Mouse (Mus musculus) megakaryocyte progenitor cell, adult 5-6 weeks (primary cell): ENCODE data around the gene Snx30. TPM values are rescaled to one million over a fixed set of nuclear protein-coding genes. Genes with fewer than 3 reads are reported as not detected.

Experiments
- ATAC-seq: replicated peaks from 2 replicates; pipeline ENCODE4 v1.8.0; 2016; ENCODE audit warnings: mild to moderate bottlenecking, moderate TSS enrichment, inconsistent platforms; ENCODE audit not compliant: poor library complexity
- total RNA-seq, 2 experiments: library from RNA; stranded (forward) in 1 of 2; stranded (reverse) in 1 of 2; fragments of 157-497, 149-512 nt in 1 of 2; fragments of 200-1000 nt in 1 of 2; gene quantifications; 2 replicates each; pipeline versions ENCODE4 v1.2.3 to v1.2.4; 2015 to 2017

Snx30 gene
- total RNA-seq, 2 experiments from 2014 or later: 13.0 to 17.9 TPM

- peak; percentile 29; the same call in 1 of the 2 replicates for ATAC-seq
These were observed 12.0 kb upstream of the Snx30 start for GRCm38 (mm10) chr4:59793626-59794025.

- ATAC-seq: peak; percentile 35; the same call in 1 of the 2 replicates
These were observed 11.5 kb upstream of the Snx30 start for GRCm38 (mm10) chr4:59794116-59794515.

DNA sequence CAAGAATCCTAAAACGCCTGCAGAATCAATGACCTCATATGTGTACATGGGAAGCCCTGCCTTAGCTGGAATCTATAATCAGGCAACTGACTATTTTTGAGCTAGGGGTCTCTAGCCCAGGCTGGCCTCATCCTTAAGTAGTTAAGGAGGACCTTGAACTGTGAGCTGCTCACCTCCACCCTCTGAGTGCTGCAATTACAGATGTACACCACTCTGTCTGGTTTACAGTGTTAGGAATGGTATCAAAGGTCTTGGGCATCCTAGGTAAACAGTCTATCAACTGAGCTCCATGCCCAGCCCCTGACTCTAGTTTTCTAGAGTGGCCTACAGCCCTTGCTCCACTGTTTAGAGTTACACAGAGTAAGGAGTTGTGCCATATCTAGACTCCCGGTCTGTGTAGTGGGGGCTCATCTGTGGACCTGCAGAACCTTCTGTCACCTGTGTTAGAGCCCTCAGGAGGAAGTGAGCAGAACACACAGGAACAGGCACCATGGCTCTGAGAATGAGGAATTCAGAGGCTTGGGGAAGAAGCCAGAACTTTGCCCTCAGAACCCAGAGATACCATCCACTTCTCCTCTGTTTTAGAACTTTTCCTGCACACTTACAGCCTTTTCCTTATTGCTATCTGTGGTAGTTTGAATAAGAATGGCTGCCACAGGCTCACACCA lies 9.7 kb upstream of the Snx30 start:
- ATAC-seq: peak; percentile 38

- no peak for ATAC-seq
These were observed 5.5 kb upstream of the Snx30 start for GRCm38 (mm10) chr4:59800181-59800580.

DNA sequence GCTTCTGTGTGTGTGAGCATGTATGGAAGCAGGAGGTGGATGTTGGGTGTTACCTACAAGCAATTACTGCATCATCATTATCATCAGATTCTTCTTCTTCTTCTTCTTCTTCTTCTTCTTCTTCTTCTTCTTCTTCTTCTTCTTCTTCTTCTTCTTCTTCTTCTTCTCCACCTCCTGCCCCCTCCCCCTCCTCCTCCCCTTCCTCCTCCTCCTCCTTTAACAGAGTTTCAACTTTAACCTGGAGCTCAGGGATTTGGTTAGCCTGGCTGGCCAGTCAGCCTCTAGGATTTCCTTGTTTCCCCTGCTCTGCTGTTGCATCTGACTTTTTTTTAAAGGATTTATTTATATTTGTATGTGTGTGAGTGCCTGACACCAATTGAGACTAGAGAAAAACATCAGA lies 4.2 kb upstream of the Snx30 start, which contains the start of gene Inip:
Inip (minus strand) TSS at position 101 of the 400 bp plus-strand sequence.
- no peak for ATAC-seq

DNA sequence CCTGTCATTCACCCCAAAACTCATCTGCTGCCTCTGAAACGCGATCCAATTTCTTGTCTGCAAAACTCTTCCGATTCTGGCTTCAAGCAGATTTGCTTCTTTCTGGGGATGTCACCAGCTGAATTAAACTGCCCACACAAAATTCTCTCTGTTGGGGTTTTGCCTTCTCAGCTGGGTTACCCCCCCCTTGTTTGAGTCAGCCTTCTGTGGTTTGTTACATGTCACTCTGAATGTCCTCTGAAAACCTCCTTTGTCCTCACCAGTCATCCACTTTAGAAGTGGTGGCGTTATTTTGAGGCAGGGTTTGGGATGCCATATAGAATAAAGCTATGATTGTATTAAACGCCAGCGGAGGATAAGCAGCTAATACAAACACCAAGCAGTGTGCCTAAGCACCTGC lies 3.5 kb upstream of the Snx30 start:
- ATAC-seq: no peak

- ATAC-seq: peak; percentile 68
These were observed 2.8 kb upstream of the Snx30 start for GRCm38 (mm10) chr4:59802792-59803191.

GRCm38 (mm10) chr4:59803358-59803757 lies 2.3 kb upstream of the Snx30 start:
- ATAC-seq: peak; percentile 43

- no peak for ATAC-seq
These were observed 886 bp upstream of the Snx30 start for GRCm38 (mm10) chr4:59804754-59805153.

DNA sequence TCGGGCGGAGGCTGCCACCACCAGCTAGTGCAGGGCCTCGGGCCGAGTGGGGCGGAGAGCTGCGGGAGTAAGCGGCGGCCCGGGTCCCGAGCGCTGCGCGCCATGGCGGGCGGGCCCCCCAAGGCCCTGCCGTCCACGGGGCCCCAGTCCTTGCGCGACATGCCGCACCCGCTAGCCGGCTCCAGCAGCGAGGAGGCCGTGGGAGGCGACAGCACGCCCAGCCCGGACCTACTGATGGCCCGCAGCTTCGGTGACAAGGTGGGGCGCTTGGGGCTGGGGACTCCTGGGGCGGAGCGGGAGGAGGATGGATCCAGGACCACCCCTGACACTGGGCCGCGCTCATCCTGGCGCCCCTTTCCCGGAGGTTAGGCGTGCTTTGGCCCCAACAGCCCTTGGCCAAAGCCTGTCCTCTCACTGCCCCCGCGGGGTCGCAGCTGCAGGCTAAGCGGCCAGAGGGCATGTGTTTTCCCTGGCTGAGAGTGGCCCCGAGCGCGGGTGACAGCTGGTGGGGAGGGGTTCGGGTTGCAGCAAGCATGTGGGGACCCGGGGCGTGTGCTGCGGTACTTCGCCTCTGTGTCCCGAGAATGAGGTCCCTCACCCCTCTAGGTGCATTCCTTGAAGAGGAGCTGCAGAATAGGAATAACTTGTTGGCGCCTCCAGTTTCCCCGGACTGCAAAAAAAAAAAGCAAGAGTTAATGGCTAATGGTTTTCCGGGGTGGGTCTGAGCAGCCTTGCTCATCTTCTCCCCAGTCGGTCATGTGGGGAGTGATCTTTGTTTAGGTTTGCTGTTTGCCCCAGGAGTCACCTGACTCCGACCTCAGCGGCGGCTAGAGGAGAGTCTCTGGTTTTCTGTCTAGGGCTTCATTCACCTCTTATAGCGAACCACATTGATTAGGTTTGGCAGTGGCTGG lies 583 bp downstream of the Snx30 start:
- ATAC-seq: peak; percentile 9

DNA sequence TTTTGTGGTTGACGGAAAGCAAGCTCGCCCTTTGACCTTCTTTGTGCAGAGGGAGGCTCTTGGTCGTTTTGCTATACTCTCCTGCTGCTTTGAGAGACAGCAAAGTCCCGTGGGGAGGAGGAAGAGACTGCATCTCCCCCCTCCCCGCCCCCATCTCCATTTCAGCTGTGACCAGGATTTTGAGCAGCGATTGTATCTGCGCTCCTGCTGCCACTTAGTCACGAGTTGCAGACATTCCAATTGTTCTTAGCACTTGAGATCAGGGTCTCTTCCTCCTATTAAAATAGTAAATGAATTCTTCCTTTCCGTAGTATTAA lies 1.2 kb downstream of the Snx30 start:
- ATAC-seq: no peak

- ATAC-seq: no peak
These were observed 1.9 kb downstream of the Snx30 start for GRCm38 (mm10) chr4:59807521-59807920.

DNA sequence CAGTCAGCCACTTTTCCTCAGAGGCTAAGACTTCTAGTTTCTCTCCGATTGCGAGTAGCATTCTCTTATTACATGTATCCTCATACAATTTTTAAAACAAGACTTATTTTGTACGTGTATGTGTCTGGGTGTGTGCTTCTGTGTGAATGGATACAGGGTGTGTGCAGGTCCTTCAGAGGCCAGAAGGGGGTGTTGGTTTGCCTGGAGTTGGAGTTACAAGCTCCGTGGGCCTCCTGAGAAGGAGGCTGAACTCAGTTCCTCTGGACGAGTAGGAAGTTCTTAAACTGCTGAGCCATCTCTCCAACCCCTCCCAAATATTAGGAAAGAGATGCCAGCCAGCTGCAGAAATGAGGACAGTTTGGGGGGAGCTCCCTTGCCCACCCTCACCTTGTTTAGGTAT lies 2.8 kb downstream of the Snx30 start:
- ATAC-seq: peak; percentile 67

DNA sequence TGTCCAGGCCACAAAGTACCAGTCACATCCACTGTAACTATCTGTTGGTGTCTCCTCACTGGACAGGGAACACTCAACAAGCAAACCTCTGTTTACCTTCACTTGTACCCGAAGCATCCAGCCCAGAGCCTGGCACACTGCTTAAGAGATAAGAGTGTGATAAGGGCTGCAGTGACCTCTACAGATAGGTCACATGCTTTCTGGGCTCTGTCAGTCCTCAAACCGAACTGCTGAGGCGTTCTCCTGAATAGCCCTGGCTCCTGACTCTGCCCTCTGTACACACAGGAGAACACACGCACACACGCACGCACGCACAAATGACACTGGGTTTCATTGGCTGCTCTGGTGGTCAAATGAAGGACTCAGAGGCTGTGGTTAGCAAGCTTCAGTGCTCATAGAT lies 8.5 kb downstream of the Snx30 start:
- ATAC-seq: peak; percentile 29; the same call in 1 of the 2 replicates

GRCm38 (mm10) chr4:59815121-59815810 lies 9.6 kb downstream of the Snx30 start:
- peak; percentile 56 for ATAC-seq

DNA sequence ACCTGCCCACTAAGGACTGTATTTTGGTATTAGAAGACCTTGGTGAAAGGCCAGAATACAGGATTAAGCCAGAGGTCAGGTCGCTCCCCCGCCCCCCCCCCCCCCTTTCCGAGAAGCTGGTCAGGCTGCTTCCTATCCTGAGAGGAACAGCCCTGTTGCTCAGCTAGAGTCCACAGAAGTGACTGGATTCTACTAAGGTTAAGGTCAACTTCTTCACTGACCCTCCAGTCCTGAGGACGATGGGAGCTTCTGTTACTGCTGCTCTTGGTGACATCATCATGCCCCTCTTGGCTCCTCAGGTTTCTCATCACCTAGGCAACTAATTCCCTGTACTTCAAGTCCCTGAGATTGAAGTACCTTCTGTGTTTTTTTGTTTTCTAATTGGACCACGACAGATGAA lies 10.4 kb downstream of the Snx30 start:
- ATAC-seq: no peak

DNA sequence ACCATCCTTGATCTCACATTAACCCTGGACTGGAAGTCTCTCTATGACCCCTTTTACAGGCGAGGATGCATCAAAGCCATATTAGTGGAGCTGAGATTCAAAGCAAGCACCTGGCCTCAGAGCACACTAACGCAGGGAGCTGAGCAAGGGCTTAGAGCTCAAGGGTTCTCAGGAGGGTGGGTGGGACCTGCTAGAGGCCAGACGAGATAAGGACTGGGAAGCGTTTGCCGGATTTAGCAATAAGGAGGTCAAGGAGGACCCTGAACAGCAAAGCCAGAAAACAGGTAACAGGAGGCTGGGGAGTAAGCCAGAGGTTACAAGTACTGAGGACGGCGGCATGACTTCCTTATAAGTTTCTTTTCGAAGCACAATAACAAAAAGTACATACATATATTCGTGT lies 10.8 kb downstream of the Snx30 start:
- ATAC-seq: no peak

DNA sequence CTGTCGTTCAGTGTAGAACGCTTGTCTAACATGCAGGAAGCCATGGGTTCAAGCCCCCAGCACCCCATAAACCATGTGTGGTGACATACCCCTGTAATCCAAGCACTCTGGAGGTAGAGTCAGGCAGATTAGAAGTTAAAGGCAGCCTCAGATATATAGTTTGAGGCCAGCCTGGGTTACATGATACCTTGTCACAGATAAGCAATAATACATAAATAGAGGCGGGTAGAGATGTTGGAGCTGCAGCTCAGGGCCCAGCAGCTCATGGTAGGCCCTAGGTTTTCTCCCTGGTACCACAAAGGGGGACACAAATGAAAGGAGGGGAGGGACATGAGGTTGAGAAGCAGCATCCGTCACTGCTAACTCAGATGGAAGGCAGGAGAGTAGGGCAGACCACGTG lies 12.2 kb downstream of the Snx30 start:
- ATAC-seq: no peak

- no peak for ATAC-seq
These were observed 12.9 kb downstream of the Snx30 start for GRCm38 (mm10) chr4:59818498-59818897.

GRCm38 (mm10) chr4:59819054-59819472 lies 13.4 kb downstream of the Snx30 start:
- no peak; the same call in 1 of the 2 replicates for ATAC-seq

DNA sequence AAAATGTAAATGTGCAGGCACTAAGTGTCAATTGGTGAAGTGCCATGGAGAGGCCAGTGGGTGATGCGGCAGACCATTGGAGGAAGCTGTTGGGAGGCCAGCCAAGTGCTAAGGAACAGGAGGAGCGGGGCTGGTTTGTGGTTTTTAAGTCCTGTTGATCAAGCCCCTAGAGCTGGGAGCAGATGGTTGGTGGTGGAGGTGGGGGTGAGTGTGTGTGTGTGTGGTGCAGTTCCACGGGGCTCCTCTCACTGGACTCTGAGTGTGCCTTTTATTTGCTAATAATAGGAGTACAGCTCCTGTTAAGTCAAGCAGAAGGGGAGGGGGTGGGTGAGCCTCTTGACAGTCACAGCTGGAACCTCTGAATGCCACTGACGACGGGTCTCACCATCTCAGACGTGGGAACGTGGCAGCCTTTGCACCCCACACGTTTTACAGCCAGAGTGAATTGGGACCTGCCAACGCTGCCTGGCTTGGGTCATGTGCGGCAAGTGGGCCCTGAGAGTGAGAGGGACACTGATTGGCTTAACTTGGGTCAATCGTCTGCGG lies 13.9 kb downstream of the Snx30 start:
- peak; percentile 70 for ATAC-seq
